Mouse (Mus musculus): ENCODE results near the gene Amdhd2.

DNA sequence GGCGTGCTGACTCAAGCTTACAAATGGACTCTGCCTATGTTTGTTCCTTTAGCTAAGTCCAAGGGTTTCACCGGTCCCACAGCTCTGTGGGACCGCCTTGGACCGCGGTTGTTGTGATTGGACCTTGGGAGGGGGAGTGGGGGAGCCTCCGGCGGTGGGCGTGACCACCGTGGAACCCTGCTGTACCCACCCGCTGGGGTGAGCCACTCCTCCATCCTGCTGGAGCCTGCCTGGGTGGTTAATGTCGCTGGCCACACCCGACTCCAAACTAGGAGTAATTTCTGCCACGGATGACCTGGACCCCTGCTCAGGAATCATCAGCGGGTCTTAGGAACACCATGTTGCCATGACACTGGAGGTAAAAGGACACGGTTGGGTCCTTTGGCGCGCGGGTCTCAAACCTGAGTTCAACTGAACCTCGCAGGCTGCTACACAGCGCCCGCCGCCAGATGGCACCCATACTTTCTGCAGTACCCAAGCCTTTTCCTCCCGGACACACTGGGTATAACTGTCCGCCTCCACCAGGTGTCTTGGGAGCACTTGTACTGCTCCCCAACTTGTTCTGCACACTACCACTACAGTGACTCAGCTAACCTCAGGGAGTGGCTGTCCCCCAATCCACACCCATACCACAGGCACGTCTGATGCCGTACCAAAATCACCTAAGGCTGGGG is 11.5 kb downstream of the Amdhd2 start:
- peak; percentile 98 for TF ChIP-seq CTCF (IDR thresholded peaks at IDR 0.05; ENCODE audit: low read depth)
- TF ChIP-seq EP300 (IDR thresholded peaks at IDR 0.05; ENCODE audit: low read depth), result no peak; the same call in 1 of the 2 replicates

All from liver, postnatal 0 days (tissue).